Mouse (Mus musculus) neural tube, embryonic 11.5 days (tissue): ENCODE measurements at regions not wholly inside any gene's neighbourhood (a gene's known extent, or its start where the extent isn't known, plus 50 kb on each side); places are given as distances from the start of the nearest gene placed in this dataset.

Source experiments
- ATAC-seq: fragments of 200-750 bp; cut with Nextera tagmentation; 2 replicates; pipeline ENCODE4 v1.8.0; 2017; ENCODE audit warnings: moderate number of reproducible peaks, mild to moderate bottlenecking, moderate TSS enrichment, moderate library complexity; ENCODE audit not compliant: insufficient read depth, low FRiP score, low TSS enrichment
- DNase-seq: peaks from one replicate; pipeline ENCODE4 v3.0.0-alpha.2; 2015; ENCODE audit warnings: low spot score
- H3K27ac ChIP-seq: fragments of 300-500 bp; sonication (generic); 2 replicates; pipeline ENCODE4 v1.5.1; 2014; ENCODE audit warnings: low read depth, mild to moderate bottlenecking, low read length
- H3K27me3 ChIP-seq: fragments of 300-500 bp; sonication (generic); 2 replicates; pipeline ENCODE4 v1.6.1; 2014; ENCODE audit warnings: mild to moderate bottlenecking, low read length, mixed read lengths; ENCODE audit not compliant: control insufficient read depth, insufficient read depth
- H3K36me3 ChIP-seq: fragments of 300-500 bp; sonication (generic); 2 replicates; pipeline ENCODE4 v1.6.1; 2014; ENCODE audit warnings: mild to moderate bottlenecking, low read length, moderate library complexity, mixed read lengths; ENCODE audit not compliant: control insufficient read depth, insufficient read depth
- H3K4me1 ChIP-seq: fragments of 300-500 bp; sonication (generic); 2 replicates; pipeline ENCODE4 v1.6.1; 2014; ENCODE audit warnings: low read length, mixed read lengths; ENCODE audit not compliant: control insufficient read depth, insufficient read depth
- H3K4me2 ChIP-seq: fragments of 300-500 bp; sonication (generic); 2 replicates; pipeline ENCODE4 v1.6.1; 2014; ENCODE audit warnings: low read depth, mild to moderate bottlenecking, moderate library complexity
- H3K4me3 ChIP-seq: fragments of 300-500 bp; sonication (generic); 2 replicates; pipeline ENCODE4 v1.5.1; 2014; ENCODE audit warnings: low read depth, low read length
- H3K9ac ChIP-seq: fragments of 300-500 bp; sonication (generic); 2 replicates; pipeline ENCODE4 v1.6.1; 2014; ENCODE audit warnings: mild to moderate bottlenecking, low read length
- H3K9me3 ChIP-seq: fragments of 300-500 bp; sonication (generic); 2 replicates; pipeline ENCODE4 v1.6.1; 2016; ENCODE audit warnings: low read length; ENCODE audit not compliant: control insufficient read depth
- WGBS: fragments of 180-500 bp; shearing (Covaris S2); extraction: QIAGEN DNeasy Blood & Tissue Kit; methylation state at CpG from one replicate; pipeline ENCODE4 v1.1.7; 2014; 5-methylcytosine and 5-hydroxymethylcytosine counted together

- H3K4me1 ChIP-seq = no peaks in the 10 kb centered on the region
- no peaks in the 10 kb centered on the region for H3K9me3 ChIP-seq
- no peaks in the 10 kb centered on the region for H3K36me3 ChIP-seq
- H3K4me3 ChIP-seq = no peak overlapping the region
- 84% methylated on average over 4 of the region's 4 CpGs for WGBS
- ATAC-seq = no peak
- no peak overlapping the region for H3K9ac ChIP-seq
- no peak overlapping the region for H3K4me2 ChIP-seq
- no peaks in the 10 kb centered on the region for H3K27me3 ChIP-seq
- no peak for DNase-seq
- H3K27ac ChIP-seq = no peak overlapping the region
These were observed 816.0 kb upstream of the Ctnnd2 start for GRCm38 (mm10) chr15:29356395-29356794.

- ATAC-seq = no peak
- no peaks in the 10 kb centered on the region for H3K9me3 ChIP-seq
- 86% methylated on average over 4 of the region's 4 CpGs for WGBS
These were observed 772.5 kb upstream of the Ctnnd2 start for GRCm38 (mm10) chr15:29399881-29400280.

GRCm38 (mm10) chr15:29433033-29433739 is 739.2 kb upstream of the Ctnnd2 start:
- ATAC-seq = no peak
- DNase-seq = peak; percentile 16
- Histone ChIP-seq H3K36me3 (no peaks in the 10 kb centered on the region), H3K9me3 (no peaks in the 10 kb centered on the region), H3K27ac (no peak overlapping the region), H3K9ac (no peak overlapping the region), H3K4me2 (no peak overlapping the region), H3K4me1 (no peaks in the 10 kb centered on the region), H3K27me3 (no peaks in the 10 kb centered on the region), H3K4me3 (no peak overlapping the region)
- WGBS = 21% methylated on average over 4 of the region's 4 CpGs

More at GRCm38 (mm10) chr15:29399881-29400280, 772.5 kb upstream of the Ctnnd2 start:
- H3K4me1 ChIP-seq = no peaks in the 10 kb centered on the region
- H3K4me3 ChIP-seq = no peak overlapping the region
- no peak overlapping the region for H3K9ac ChIP-seq
- no peaks in the 10 kb centered on the region for H3K27me3 ChIP-seq
- H3K27ac ChIP-seq = no peak overlapping the region
- H3K36me3 ChIP-seq = no peaks in the 10 kb centered on the region
- H3K4me2 ChIP-seq = no peak overlapping the region
- DNase-seq = no peak

GRCm38 (mm10) chr15:29437699-29438326 is 734.6 kb upstream of the Ctnnd2 start:
- Histone ChIP-seq H3K27ac (no peak overlapping the region), H3K36me3 (no peaks in the 10 kb centered on the region), H3K4me2 (no peak overlapping the region), H3K9ac (no peak overlapping the region), H3K9me3 (no peaks in the 10 kb centered on the region), H3K4me3 (no peak overlapping the region), H3K27me3 (no peaks in the 10 kb centered on the region), H3K4me1 (no peaks in the 10 kb centered on the region)
- WGBS = 51% methylated on average over 3 of the region's 3 CpGs
- peak; percentile 72 for ATAC-seq
- DNase-seq = peak; percentile 19

GRCm38 (mm10) chr15:29447876-29448275 is 724.5 kb upstream of the Ctnnd2 start:
- H3K27ac ChIP-seq = no peak overlapping the region
- ATAC-seq = no peak
- H3K9me3 ChIP-seq = no peaks in the 10 kb centered on the region
- no peaks in the 10 kb centered on the region for H3K27me3 ChIP-seq
- no peaks in the 10 kb centered on the region for H3K4me1 ChIP-seq
- no peak overlapping the region for H3K4me2 ChIP-seq
- DNase-seq = no peak
- 93% methylated on average over 2 of the region's 2 CpGs for WGBS
- H3K9ac ChIP-seq = no peak overlapping the region
- no peaks in the 10 kb centered on the region for H3K36me3 ChIP-seq
- no peak overlapping the region for H3K4me3 ChIP-seq

GRCm38 (mm10) chr15:29485136-29485535 is 687.3 kb upstream of the Ctnnd2 start:
- WGBS = 82% methylated on average over 2 of the region's 2 CpGs
- Histone ChIP-seq H3K4me1 (no peaks in the 10 kb centered on the region), H3K27ac (no peak overlapping the region), H3K4me3 (no peak overlapping the region), H3K27me3 (no peaks in the 10 kb centered on the region), H3K36me3 (no peaks in the 10 kb centered on the region), H3K4me2 (no peak overlapping the region), H3K9me3 (no peaks in the 10 kb centered on the region), H3K9ac (no peak overlapping the region)
- no peak for ATAC-seq
- DNase-seq = no peak

GRCm38 (mm10) chr15:29529974-29530373 is 642.4 kb upstream of the Ctnnd2 start:
- no peaks in the 10 kb centered on the region for H3K36me3 ChIP-seq
- H3K4me1 ChIP-seq = no peaks in the 10 kb centered on the region
- no peak overlapping the region for H3K9ac ChIP-seq
- no peaks in the 10 kb centered on the region for H3K27me3 ChIP-seq
- ATAC-seq (no peak), DNase-seq (no peak)
- WGBS = 62% methylated on average over 2 of the region's 2 CpGs
- no peaks in the 10 kb centered on the region for H3K9me3 ChIP-seq
- H3K4me3 ChIP-seq = no peak overlapping the region
- no peak overlapping the region for H3K27ac ChIP-seq
- H3K4me2 ChIP-seq = no peak overlapping the region

- WGBS = 91% methylated on average over 1 of the region's 1 CpGs
These were observed 604.0 kb upstream of the Ctnnd2 start for GRCm38 (mm10) chr15:29568411-29568810.

More at GRCm38 (mm10) chr15:29568411-29568810, 604.0 kb upstream of the Ctnnd2 start:
- Histone ChIP-seq H3K4me3 (no peak overlapping the region), H3K9ac (no peak overlapping the region), H3K9me3 (no peaks in the 10 kb centered on the region), H3K4me1 (no peaks in the 10 kb centered on the region), H3K27ac (no peak overlapping the region), H3K27me3 (no peaks in the 10 kb centered on the region), H3K36me3 (no peaks in the 10 kb centered on the region), H3K4me2 (no peak overlapping the region)
- DNase-seq = no peak
- no peak for ATAC-seq
